Mouse (Mus musculus) liver, embryonic 14.5 days (tissue): ENCODE data around the gene B3gnt9. TPM values are rescaled to one million over a fixed set of nuclear protein-coding genes. Genes with fewer than 3 reads are reported as not detected.

ENCODE experiments used
- ATAC-seq: fragments of 200-750 bp; cut with Nextera tagmentation; 2 replicates; pipeline ENCODE4 v1.8.0; 2017; ENCODE audit warnings: moderate number of reproducible peaks, mild to moderate bottlenecking, moderate library complexity; ENCODE audit not compliant: insufficient read depth
- DNase-seq, 3 experiments: peaks; one replicate each; pipeline ENCODE4 v3.0.0-alpha.2; 2012 to 2013; ENCODE audit warnings: low read depth in 3 of 3, low spot score in 3 of 3
- H3K27ac ChIP-seq: fragments of 300-500 bp; sonication (generic); 2 replicates; pipeline ENCODE4 v1.5.1; 2014; ENCODE audit warnings: moderate library complexity, mild to moderate bottlenecking, control low read depth, inconsistent platforms
- H3K27me3 ChIP-seq: fragments of 300-500 bp; sonication (generic); 2 replicates; pipeline ENCODE4 v1.6.1; 2014; ENCODE audit warnings: mild to moderate bottlenecking, low read length, moderate library complexity; ENCODE audit not compliant: control insufficient read depth, insufficient read depth
- H3K36me3 ChIP-seq: fragments of 300-500 bp; sonication (generic); replicated peaks from 2 replicates; pipeline ENCODE4 v1.6.1; 2014; ENCODE audit warnings: low read depth; ENCODE audit not compliant: control insufficient read depth, insufficient read depth
- H3K4me1 ChIP-seq, 2 experiments: fragments of 200-500 bp in 1 of 2; fragments of 300-500 bp in 1 of 2; sonication (generic) in 1 of 2; replicated peaks; 2 replicates each; pipeline ENCODE4 v1.6.1; 2012 to 2014; ENCODE audit warnings: antibody characterized with exemption in 1 of 2, inconsistent platforms in 1 of 2, low read length in 1 of 2; ENCODE audit not compliant: control insufficient read depth in 2 of 2, insufficient read depth in 2 of 2
- H3K4me2 ChIP-seq: fragments of 300-500 bp; sonication (generic); 2 replicates; pipeline ENCODE4 v1.6.1; 2014; ENCODE audit warnings: low read depth, mild to moderate bottlenecking, control low read depth, moderate library complexity
- H3K4me3 ChIP-seq, 2 experiments: fragments of 200-500 bp in 1 of 2; fragments of 300-500 bp in 1 of 2; sonication (generic) in 1 of 2; 2 replicates each; pipeline ENCODE4 v1.5.1; 2012 to 2014; ENCODE audit warnings: low read depth in 2 of 2, low read length in 2 of 2, mild to moderate bottlenecking in 2 of 2, control low read depth in 1 of 2, inconsistent platforms in 1 of 2, moderate library complexity in 1 of 2; ENCODE audit not compliant: insufficient read depth in 1 of 2
- H3K9ac ChIP-seq: fragments of 300-500 bp; sonication (generic); replicated peaks from 2 replicates; pipeline ENCODE4 v1.6.1; 2014; ENCODE audit warnings: mild to moderate bottlenecking, control low read depth, moderate library complexity
- H3K9me3 ChIP-seq: fragments of 300-500 bp; sonication (generic); 2 replicates; pipeline ENCODE4 v1.6.1; 2016; ENCODE audit warnings: low read length, mixed read lengths; ENCODE audit not compliant: control insufficient read depth
- CTCF ChIP-seq: IDR thresholded peaks from 2 replicates; pipeline ENCODE4 v1.5.1; 2016; ENCODE audit warnings: antibody characterized with exemption, low read depth, control low read depth
- EP300 ChIP-seq: IDR thresholded peaks from 2 replicates; pipeline ENCODE4 v1.6.1; 2016; ENCODE audit warnings: antibody characterized with exemption, low read depth
- WGBS: fragments of 180-500 bp; shearing (Covaris S2); extraction: QIAGEN DNeasy Blood & Tissue Kit; methylation state at CpG from one replicate; pipeline ENCODE4 v1.1.7; 2014; ENCODE audit not compliant: insufficient replicate concordance; 5-methylcytosine and 5-hydroxymethylcytosine counted together
- polyA plus RNA-seq, 2 experiments: library from polyadenylated mRNA; depleted of rRNA in 1 of 2; stranded (reverse) in 1 of 2; unstranded in 1 of 2; fragments of >200 nt; fragmentation: Nextera tagmentation in 1 of 2; extraction: Ambion mirVana in 1 of 2; gene quantifications; 2 replicates each; pipeline versions ENCODE4 v1.2.1 to v1.2.3; 2012 to 2014

The B3gnt9 gene
- polyA plus RNA-seq, 2 experiments = 1.6 to 2.3 TPM

DNA sequence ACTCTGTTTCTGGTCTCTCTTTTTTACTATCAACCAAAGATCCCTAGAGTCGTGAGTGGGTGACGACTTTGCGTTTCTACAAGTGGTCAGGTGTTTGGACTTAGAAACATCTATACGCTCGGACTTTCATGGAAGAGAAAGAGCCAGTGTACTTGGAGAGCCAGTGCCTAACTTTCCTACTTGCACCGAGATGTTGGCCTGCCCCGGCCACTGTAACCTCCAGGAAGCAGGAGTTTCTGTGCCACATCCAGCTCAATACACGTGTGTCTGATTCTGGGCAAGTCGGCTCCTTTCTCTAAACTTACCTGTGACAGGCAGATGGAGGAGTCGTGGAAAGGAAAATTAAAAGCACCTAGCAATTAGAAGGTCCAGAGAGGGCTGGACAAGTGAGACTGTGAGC, 20.9 kb upstream of the B3gnt9 start, which contains the start of gene Nol3:
Nol3 (plus strand) TSS at position 301 of the 400 bp plus-strand sequence.
- no peak within 1 kb of the TSS for H3K27ac ChIP-seq
- peak within 1 kb of the TSS; percentile 30 for H3K4me2 ChIP-seq
- H3K9me3 ChIP-seq = no peaks in the 10 kb centered on the region
- ATAC-seq (no peak), DNase-seq (no peak)
- no peaks in the 10 kb centered on the region for H3K36me3 ChIP-seq
- TF ChIP-seq EP300 (no peak), CTCF (no peak)
- H3K9ac ChIP-seq = no peak within 1 kb of the TSS
- peak within 1 kb of the TSS in 1 of 2 experiments; percentile 0; a peak in 1 of 4 replicates for H3K4me3 ChIP-seq
- WGBS = 8% methylated on average over 10 of the region's 10 CpGs
- peaks cover 4 to 6% of the 10 kb centered on the region in 2 experiments; a peak in 3 of 4 replicates for H3K4me1 ChIP-seq
- peaks cover 82% of the 10 kb centered on the region for H3K27me3 ChIP-seq

DNA sequence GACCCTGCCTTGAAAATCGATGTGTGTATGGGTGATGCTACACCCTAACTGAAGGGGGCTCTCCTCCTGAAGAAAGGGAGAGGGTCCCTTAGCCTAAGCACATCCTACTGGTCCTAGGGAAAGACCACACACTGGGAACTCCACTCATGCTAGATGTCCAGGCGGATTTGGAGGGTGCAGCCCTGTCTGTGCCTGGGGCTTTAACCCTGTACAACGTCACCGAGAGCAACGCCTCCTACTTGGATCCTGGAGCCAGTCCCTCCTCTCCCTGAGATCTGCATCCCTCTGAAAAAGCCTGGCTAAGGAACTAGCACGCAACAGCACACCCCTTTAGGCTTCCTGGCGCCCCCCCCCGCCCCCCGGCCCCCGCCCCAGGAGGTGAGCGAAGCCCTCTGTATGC, 20.4 kb upstream of the B3gnt9 start:
- no peak overlapping the region for H3K27ac ChIP-seq
- H3K9me3 ChIP-seq = no peaks in the 10 kb centered on the region
- no peak for DNase-seq
- H3K36me3 ChIP-seq = no peaks in the 10 kb centered on the region
- peaks cover 85% of the 10 kb centered on the region for H3K27me3 ChIP-seq
- TF ChIP-seq CTCF (no peak), EP300 (no peak)
- 11% methylated on average over 11 of the region's 11 CpGs for WGBS
- no peak overlapping the region for H3K4me3 ChIP-seq
- ATAC-seq = no peak
- no peak overlapping the region for H3K4me2 ChIP-seq
- peaks cover 4 to 6% of the 10 kb centered on the region in 2 experiments; a peak in 3 of 4 replicates for H3K4me1 ChIP-seq
- no peak overlapping the region for H3K9ac ChIP-seq

DNA sequence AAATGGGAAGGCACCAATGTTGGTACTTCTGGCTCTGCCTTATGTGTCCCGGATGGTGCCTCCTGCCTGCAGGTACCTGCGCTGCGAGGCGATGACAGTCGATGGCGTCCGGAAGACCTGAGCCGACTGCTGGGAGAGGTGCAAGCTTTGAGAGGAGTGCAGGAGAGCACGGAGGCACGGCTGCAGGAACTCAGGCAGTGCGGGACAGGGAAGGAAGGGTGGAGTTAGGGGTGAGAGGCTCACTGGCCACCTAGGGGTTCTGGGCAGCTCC, 15.9 kb upstream of the B3gnt9 start:
- no peak overlapping the region for H3K4me3 ChIP-seq
- H3K4me1 ChIP-seq = peaks cover 0 to 1% of the 10 kb centered on the region in 2 experiments; a peak in 3 of 4 replicates
- H3K27me3 ChIP-seq = peaks cover 91% of the 10 kb centered on the region
- no peak overlapping the region for H3K9ac ChIP-seq
- H3K27ac ChIP-seq = no peak overlapping the region
- DNase-seq = no peak
- TF ChIP-seq EP300 (no peak), CTCF (0 out of 2 replicates have a peak, but pooled peaks have one; percentile 2)
- 6% methylated on average over 11 of the region's 11 CpGs for WGBS
- no peak overlapping the region for H3K4me2 ChIP-seq
- no peak for ATAC-seq
- H3K9me3 ChIP-seq = no peaks in the 10 kb centered on the region
- no peaks in the 10 kb centered on the region for H3K36me3 ChIP-seq

DNA sequence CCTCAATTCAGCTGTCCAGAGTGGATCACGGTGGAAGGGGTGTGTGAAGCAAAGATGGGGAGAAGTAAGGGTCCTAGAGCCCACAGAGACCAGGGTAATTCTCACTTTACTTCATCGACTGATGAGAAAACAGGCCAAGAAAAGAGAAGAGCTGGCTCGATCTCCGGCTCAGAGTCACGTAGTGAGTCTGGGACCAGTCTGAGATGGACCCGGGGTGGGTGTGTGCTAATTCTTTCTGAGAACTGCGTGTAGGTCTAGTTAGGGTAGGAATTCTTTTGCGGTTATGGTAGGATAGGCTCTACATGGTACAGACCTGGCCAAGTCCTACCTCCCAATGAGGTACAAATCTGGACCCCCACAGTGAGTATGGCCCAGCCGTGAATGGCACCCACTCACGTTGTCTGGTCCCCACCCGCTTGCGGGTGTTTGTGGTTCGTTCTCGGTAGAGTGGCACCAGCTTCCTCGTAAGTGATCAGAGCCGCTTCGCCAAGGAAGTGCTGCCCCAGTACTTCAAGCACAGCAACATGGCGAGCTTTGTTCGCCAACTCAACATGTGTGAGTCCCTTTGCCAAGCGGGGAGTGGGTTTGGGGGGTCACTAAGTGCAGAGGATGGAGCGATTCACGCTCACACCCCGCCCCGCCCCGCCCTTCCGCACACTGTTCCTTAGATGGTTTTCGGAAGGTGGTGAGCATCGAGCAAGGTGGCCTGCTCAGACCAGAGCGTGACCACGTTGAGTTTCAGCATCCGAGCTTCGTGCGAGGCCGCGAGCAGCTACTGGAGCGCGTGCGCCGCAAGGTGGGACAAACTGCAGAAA, 15.4 kb upstream of the B3gnt9 start:
- H3K4me1 ChIP-seq = no peaks in the 10 kb centered on the region; a peak in 1 of 4 replicates
- H3K9ac ChIP-seq = no peak overlapping the region
- H3K27ac ChIP-seq = no peak overlapping the region
- H3K4me2 ChIP-seq = peak overlapping the region; percentile 25
- 3% methylated on average over 39 of the region's 39 CpGs for WGBS
- H3K27me3 ChIP-seq = peaks cover 88% of the 10 kb centered on the region
- ATAC-seq (no peak), DNase-seq (no peak)
- no peaks in the 10 kb centered on the region for H3K36me3 ChIP-seq
- TF ChIP-seq CTCF = no peak
- no peak for TF ChIP-seq EP300
- H3K4me3 ChIP-seq = no peak overlapping the region; a peak in 1 of 4 replicates
- H3K9me3 ChIP-seq = no peaks in the 10 kb centered on the region

GRCm38 (mm10) chr8:105269461-105269947, 14.6 kb upstream of the B3gnt9 start, which contains the start of gene Hsf4:
Gene Hsf4 (plus strand): TSS chr8:105269801.
- ATAC-seq (no peak), DNase-seq (no peak)
- H3K4me3 ChIP-seq = peak within 1 kb of the TSS in 1 of 2 experiments; percentile 39; a peak in 3 of 4 replicates
- no peak within 1 kb of the TSS for H3K27ac ChIP-seq
- TF ChIP-seq EP300 (no peak), CTCF (no peak)
- WGBS = 1% methylated on average over 42 of the region's 42 CpGs
- H3K4me2 ChIP-seq = peak within 1 kb of the TSS; percentile 25
- H3K9me3 ChIP-seq = no peaks in the 10 kb centered on the region
- H3K36me3 ChIP-seq = no peaks in the 10 kb centered on the region
- H3K27me3 ChIP-seq = peaks cover 82% of the 10 kb centered on the region
- peaks cover 6 to 7% of the 10 kb centered on the region in 2 experiments for H3K4me1 ChIP-seq
- H3K9ac ChIP-seq = no peak within 1 kb of the TSS
